Comparison of ENCODE assay signal across 9 mouse cellular contexts in the genomic region with DNA sequence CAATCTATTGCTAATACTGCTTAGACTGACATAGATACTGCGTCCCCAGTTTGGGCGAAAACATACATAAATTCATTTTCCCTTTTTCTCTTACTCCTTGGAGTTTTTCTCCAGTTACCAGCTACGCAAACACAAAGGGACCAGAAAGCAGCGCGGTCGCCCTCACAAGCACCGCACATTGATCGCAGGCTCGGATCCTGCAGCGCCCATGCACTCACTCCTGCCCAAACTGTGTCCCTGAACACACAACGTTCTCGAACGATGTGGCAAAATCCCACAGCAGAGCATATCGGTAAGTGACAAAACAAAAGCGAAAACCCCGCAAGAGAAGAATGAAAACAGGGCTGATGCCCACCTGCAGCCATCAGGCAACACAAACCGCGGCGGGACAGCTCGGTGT. TPM values are rescaled to one million over a fixed set of nuclear protein-coding genes. Genes with fewer than 3 reads are reported as not detected.
DNase-seq lines count a peak whose midpoint lies in the region; ATAC-seq and TF ChIP-seq lines count a peak whose summit lies in the region.
"Had no signal": no experiment of that assay in that cellular context is flagged by ENCODE, and none has a peak within 500 bp of the region (broad histone marks: within the 10 kb centered on the region; RNA-seq: fewer than 3 reads in every experiment).

No protein-coding gene starts in this region.

- no peaks in the 10 kb centered on the region for H3K9me3 ChIP-seq in heart, embryonic 12.5 days (replicated peaks)
- peaks cover 16% of the 10 kb centered on the region; the same call in 1 of the 2 replicates for H3K9me3 ChIP-seq in hindbrain, embryonic 10.5 days
- no peaks in the 10 kb centered on the region for H3K9me3 ChIP-seq in lung, postnatal 0 days (ENCODE audit: low read length)

- ATAC-seq in heart, embryonic 12.5 days (ENCODE audit: insufficient number of reproducible peaks, low FRiP score) = peak; percentile 69; the same call in 1 of the 2 replicates
- peak; percentile 43 for ATAC-seq in lung, postnatal 0 days

- TF ChIP-seq CTCF in brain, embryonic 14.5 days (IDR thresholded peaks at IDR 0.05; ENCODE audit: borderline replicate concordance, extremely low read depth, insufficient read depth, insufficient read length) = no peak
- no peak for TF ChIP-seq CTCF in lung, postnatal 0 days (IDR thresholded peaks at IDR 0.05)

- H3K36me3 ChIP-seq in heart, embryonic 12.5 days = peaks cover 7% of the 10 kb centered on the region
- peaks cover 31% of the 10 kb centered on the region for H3K36me3 ChIP-seq in hindbrain, embryonic 10.5 days
- no peaks in the 10 kb centered on the region for H3K36me3 ChIP-seq in lung, postnatal 0 days (ENCODE audit: insufficient read depth, low read length)

- under 1% methylated on average over 20 of the region's 20 CpGs for WGBS in heart, embryonic 12.5 days
- WGBS in hindbrain, embryonic 10.5 days = 2% methylated on average over 20 of the region's 20 CpGs
- under 1% methylated on average over 20 of the region's 20 CpGs for WGBS in lung, postnatal 0 days

- no peak for TF ChIP-seq POLR2A in brain, embryonic 14.5 days (IDR thresholded peaks at IDR 0.05; ENCODE audit: borderline replicate concordance, extremely low read depth, insufficient read depth, insufficient read length, poor library complexity, severe bottlenecking)

- H3K27me3 ChIP-seq in heart, embryonic 12.5 days (replicated peaks) = no peaks in the 10 kb centered on the region
- no peaks in the 10 kb centered on the region for H3K27me3 ChIP-seq in hindbrain, embryonic 10.5 days (ENCODE audit: insufficient read depth, poor library complexity, severe bottlenecking)
- H3K27me3 ChIP-seq in lung, postnatal 0 days (replicated peaks; ENCODE audit: insufficient read depth, low read length) = no peaks in the 10 kb centered on the region

- no peak for TF ChIP-seq EP300 in lung, postnatal 0 days (IDR thresholded peaks at IDR 0.05)

- H3K9ac ChIP-seq in heart, embryonic 12.5 days = peak overlapping the region; percentile 80
- peak overlapping the region; percentile 58 for H3K9ac ChIP-seq in lung, postnatal 0 days (replicated peaks; ENCODE audit: low read depth)

- H3K4me3 ChIP-seq in heart, embryonic 12.5 days = peak overlapping the region; percentile 76
- peak overlapping the region; percentile 63 for H3K4me3 ChIP-seq in hindbrain, embryonic 10.5 days
- peak overlapping the region; percentile 60 for H3K4me3 ChIP-seq in lung, postnatal 0 days (ENCODE audit: low read depth, low read length)

- no peaks in the 10 kb centered on the region for H3K4me1 ChIP-seq in heart, embryonic 12.5 days (replicated peaks)
- H3K4me1 ChIP-seq in hindbrain, embryonic 10.5 days (replicated peaks) = no peaks in the 10 kb centered on the region
- H3K4me1 ChIP-seq in lung, postnatal 0 days (ENCODE audit: insufficient read depth, low read depth, low read length) = no peaks in the 10 kb centered on the region

- peak overlapping the region; percentile 57; the same call in 1 of the 2 replicates for H3K27ac ChIP-seq in heart, embryonic 12.5 days (ENCODE audit: poor library complexity, severe bottlenecking)
- peak overlapping the region; percentile 85 for H3K27ac ChIP-seq in hindbrain, embryonic 10.5 days
- 0 out of 2 replicates have a peak overlapping the region, but pooled peaks have one; percentile 9 for H3K27ac ChIP-seq in lung, postnatal 0 days (ENCODE audit: low read length)

- peak overlapping the region; percentile 69 for H3K4me2 ChIP-seq in heart, embryonic 12.5 days
- peak overlapping the region; percentile 65 for H3K4me2 ChIP-seq in lung, postnatal 0 days (replicated peaks; ENCODE audit: low read depth, low read length)

- DNase-seq in heart, adult 8-10 months (ENCODE audit: low spot score) = no peak
- peak; percentile 55 for DNase-seq in 416B (ENCODE audit: low read depth)
- DNase-seq in brain, embryonic 14.5 days (ENCODE audit: low read depth) = peak; percentile 55
- DNase-seq in hindbrain, embryonic 10.5 days (ENCODE audit: low spot score) = no peak
- peak; percentile 13 for DNase-seq in lung, postnatal 0 days (ENCODE audit: low spot score)
- no peak for DNase-seq in T-cell, adult 2 months (ENCODE audit: low spot score)
- DNase-seq in adrenal gland, postnatal 4 days (ENCODE audit: low spot score in 2 of 2) = no peak

RNA-seq across cellular contexts. Expression of gene Zfp141, which starts 0.4 kb away (rescaled TPM):
- 6.3 and 6.6 TPM in 2 replicates for polyA plus RNA-seq in heart, embryonic 12.5 days (2016; fragmentation: Nextera tagmentation; extraction: Ambion mirVana)
- total RNA-seq in heart, adult 8-10 months (2022) = 1 to 10 TPM; 4.6 to 6.5 (median 4.9) TPM
- 17.0 and 17.7 TPM in 2 replicates for polyA plus RNA-seq in brain, embryonic 14.5 days (2012; rRNA removed)
- polyA plus RNA-seq in hindbrain, embryonic 10.5 days (2016; fragmentation: Nextera tagmentation; extraction: Ambion mirVana) = 11.0 and 11.5 TPM in 2 replicates
- polyA plus RNA-seq in lung, postnatal 0 days (2015; fragmentation: Nextera tagmentation; extraction: Ambion mirVana) = 2.9 and 3.4 TPM in 2 replicates
- total RNA-seq in adrenal gland, postnatal 4 days (2021) = 10 to 100 TPM; 26.7 to 27.1 TPM

RNA-seq across cellular contexts. Expression of gene 4933421I07Rik, which starts 57.3 kb away (rescaled TPM):
- not detected in 2 replicates for polyA plus RNA-seq in heart, embryonic 12.5 days (2016; fragmentation: Nextera tagmentation; extraction: Ambion mirVana)
- not detected for total RNA-seq in heart, adult 8-10 months (2022)
- polyA plus RNA-seq in brain, embryonic 14.5 days (2012; rRNA removed) = not detected in 2 replicates
- not detected in 2 replicates for polyA plus RNA-seq in hindbrain, embryonic 10.5 days (2016; fragmentation: Nextera tagmentation; extraction: Ambion mirVana)
- polyA plus RNA-seq in lung, postnatal 0 days (2015; fragmentation: Nextera tagmentation; extraction: Ambion mirVana) = not detected in 2 replicates
- total RNA-seq in adrenal gland, postnatal 4 days (2021) = not detected
- total RNA-seq: adrenal gland, postnatal 36 days had no signal

Comparison
In these comparisons a context has a peak if more than half of its experiments do, and no peak if none do; other contexts are left out.
1. H3K27ac ChIP-seq: peak in every context shown above with its lines; median percentile 85 in hindbrain, embryonic 10.5 days; 57 in heart, embryonic 12.5 days; 9 in lung, postnatal 0 days.
2. DNase-seq: peak in 416B (single experiment), brain, embryonic 14.5 days (single experiment) and lung, postnatal 0 days (single experiment); none in heart, adult 8-10 months (single experiment), hindbrain, embryonic 10.5 days (single experiment), T-cell, adult 2 months (single experiment) and adrenal gland, postnatal 4 days (0 of 2).
3. Peak in every context shown above with its lines, with median percentiles within 50 percentile points of each other: H3K4me3 ChIP-seq.